Mouse (Mus musculus) bone marrow macrophage, adult 2 months (primary cell): ENCODE data around the gene Nkx1-2.

ENCODE experiments used
- CTCF ChIP-seq: IDR thresholded peaks from 2 replicates; pipeline ENCODE4 v1.5.1; 2012; ENCODE audit warnings: low read depth, mild to moderate bottlenecking, low read length, moderate library complexity
- POLR2A ChIP-seq: IDR thresholded peaks from 2 replicates; pipeline ENCODE4 v1.6.1; 2012; ENCODE audit warnings: mild to moderate bottlenecking, low read depth, low read length, borderline replicate concordance

DNA sequence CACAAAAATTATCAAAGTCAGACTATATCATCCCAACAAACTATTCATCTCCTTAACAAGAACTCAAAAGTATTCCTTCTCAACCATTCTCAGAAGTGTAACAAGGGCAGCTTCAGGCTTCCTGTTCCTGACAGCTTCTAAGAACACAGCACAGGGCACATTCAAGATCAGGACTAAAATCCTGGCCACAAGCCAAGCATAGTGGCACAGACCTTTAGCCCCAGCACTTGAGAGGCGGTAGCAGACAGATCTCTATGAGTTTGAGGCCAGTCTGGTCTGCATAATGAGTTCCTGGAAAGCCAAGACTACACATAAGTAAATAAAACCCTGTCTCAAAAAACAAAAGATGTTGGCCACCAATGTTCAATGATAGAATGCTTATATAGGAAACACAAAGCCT lies 33.6 kb downstream of the Nkx1-2 start:
- TF ChIP-seq CTCF (no peak), POLR2A (no peak)
